Mouse (Mus musculus): ENCODE measurements at regions not wholly inside any gene's neighbourhood (a gene's known extent, or its start where the extent isn't known, plus 50 kb on each side); places are given as distances from the start of the nearest gene placed in this dataset.
"Not testable (repeated sequence)": the region's sequence is repeated elsewhere in the genome, so short reads cannot be mapped to it uniquely, and the experiment has no call there.

DNA sequence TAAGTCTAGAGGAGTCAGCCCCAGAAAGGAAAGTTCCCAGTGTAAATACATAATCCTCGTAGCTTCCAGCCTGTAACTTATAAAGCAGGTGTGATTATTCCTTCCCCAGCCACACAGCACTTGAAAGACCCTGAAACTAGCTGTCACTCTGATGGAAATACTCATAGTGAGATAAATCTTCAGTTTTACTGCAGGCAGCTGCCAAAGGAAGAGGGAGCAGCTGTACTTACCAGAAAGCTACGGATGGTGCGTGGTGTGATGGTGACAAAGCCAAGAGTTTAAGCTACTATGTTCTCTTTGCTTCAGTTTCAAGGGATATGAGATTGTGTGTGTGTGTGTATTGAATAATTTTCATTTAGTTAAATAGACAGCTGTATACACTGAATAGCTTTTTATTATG, 1007.1 kb downstream of the Robo2 start:
- DNase-seq, result peak in 1 of 2 experiments; percentile 6

DNA sequence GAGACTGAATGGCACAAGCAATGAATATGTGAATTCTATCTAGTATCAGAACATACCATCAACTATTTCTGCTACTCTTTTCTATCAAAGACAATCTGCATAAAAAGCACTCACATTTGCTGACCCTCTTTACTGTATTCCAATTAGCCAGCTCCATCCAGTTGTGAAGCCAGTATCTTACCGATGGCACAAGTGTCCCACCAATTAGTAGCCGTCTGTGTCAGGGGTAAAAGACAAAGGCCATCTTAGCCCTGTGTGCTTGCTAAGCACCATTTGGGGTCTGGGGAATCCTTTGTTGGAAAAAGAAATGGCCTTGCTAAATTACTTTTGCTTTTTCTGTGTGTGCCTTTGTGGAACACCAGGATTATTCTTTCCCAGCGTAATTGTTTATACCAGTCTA, 1007.5 kb downstream of the Robo2 start:
- no peak for DNase-seq

DNA sequence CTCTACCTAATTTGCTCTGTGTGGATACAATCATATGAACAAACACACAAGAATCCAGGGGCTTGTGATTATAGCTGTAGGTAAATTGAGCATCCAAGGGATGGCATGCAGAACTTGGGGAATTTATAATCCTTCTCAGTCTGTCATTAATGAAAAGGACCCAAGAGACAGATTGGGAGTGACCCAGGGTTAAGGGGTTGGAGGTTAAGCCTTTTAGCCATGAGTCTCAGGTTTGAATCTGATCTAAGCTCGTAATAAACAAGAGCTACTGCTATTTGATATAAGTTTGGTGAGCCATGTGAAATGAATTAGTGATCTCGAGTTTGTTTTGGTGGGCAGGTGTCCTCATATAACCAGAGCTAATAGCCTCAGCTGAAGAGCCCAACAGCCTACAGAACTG, 1032.6 kb downstream of the Robo2 start:
- no peak for DNase-seq

- DNase-seq, result no peak
Observed at GRCm38 (mm10) chr16:73374608-73375165, 1036.9 kb downstream of the Robo2 start.

GRCm38 (mm10) chr16:73368607-73369233, 1042.9 kb downstream of the Robo2 start:
- no peak for DNase-seq

GRCm38 (mm10) chr16:73367926-73368325, 1043.7 kb downstream of the Robo2 start:
- DNase-seq, result no peak

DNA sequence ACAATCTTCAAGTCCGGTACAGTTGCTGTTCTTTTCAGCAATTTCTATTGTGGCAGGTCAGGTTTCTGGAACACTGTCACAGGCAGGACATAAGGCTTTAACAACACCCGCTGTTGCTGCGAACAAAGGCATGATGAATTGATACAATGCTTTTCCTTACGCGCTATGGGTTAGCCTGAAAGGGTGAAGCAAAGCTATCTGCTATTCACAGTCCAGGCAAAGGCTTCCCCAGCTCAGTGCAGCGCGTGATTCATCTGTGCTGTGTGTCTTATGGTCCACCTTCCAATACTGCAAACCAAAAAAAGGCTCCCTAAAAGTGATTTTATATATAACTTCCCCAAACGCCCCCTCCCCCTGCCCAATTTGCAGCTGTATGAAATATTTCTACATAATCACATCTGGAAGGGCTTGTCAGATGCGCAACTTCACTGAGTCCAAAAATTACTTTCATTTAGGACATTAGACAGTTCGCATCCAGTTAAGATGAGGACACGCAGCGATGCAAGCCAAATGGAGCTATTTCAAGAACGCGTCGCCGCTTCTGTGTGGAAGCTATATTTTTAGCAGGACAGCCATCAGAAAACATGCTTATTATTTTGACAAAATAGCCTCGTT, 1044.3 kb downstream of the Robo2 start:
- DNase-seq, result no peak

DNA sequence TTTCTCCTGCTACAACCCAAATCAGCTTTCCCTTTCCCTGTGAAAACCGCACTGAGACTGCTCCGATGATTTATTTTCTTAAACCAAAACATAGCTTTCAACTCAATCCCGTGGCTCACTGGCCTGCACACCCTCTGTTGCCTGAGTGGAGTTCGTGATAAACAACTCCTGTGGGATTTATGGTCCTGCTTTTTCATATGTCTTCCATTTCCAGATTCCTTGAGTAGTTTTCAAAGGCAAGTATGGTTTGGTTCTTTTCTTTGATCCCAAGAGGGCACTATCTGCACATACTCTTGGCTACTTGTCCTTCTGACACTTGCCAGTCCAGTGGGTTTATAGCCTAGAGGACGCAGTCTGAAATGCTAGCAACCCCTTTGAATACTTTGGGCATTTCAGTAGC, 1042.6 kb downstream of the Robo1 start:
- DNase-seq, result peak; percentile 11 to 27

- DNase-seq, result no peak
Observed at GRCm38 (mm10) chr16:73343941-73344340, 1035.8 kb downstream of the Robo1 start.

GRCm38 (mm10) chr16:73343531-73343930, 1035.4 kb downstream of the Robo1 start:
- peak; percentile 18 to 33 for DNase-seq

- DNase-seq, result no peak
Observed at GRCm38 (mm10) chr16:73317644-73318043, 1009.5 kb downstream of the Robo1 start.

DNA sequence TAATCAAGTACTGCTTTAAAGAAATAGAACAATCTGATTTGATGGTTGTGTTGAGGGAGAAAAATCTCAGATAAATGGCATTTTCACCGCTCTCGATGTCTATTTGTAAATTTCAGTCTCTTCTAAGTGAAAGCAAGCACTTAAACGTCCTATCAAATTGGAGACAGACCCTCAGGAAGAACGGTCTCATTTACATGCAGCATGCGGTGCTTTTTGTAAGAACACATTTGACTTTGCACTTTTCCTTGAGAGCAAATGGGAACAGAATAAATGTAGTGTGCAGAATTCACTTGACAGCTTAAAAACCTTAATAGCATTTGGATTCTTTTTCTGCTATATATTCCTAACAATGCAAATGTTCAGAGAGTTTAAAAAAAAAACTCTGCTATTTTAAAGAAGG, 1002.0 kb downstream of the Robo1 start:
- no peak for DNase-seq

DNA sequence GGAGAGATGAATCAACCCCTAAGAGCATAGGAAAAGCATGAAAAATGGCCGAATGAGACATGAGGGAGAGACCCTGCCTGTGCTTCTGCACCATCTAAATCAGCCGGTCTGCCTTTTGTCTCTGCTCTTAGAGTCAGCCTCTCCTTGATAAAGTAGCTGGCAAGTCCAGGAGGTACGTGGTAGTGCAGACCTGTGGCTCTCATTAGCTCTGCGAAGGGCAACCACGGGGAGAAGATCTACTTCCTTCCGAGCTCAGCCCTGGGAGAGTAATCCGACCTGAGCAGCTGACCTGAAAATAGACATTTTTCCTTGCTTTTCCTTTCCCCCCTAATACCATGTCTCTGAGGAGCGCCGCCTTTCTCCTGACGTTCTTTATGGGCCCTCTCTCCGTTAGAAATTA, 971.8 kb downstream of the Robo1 start:
- DNase-seq, result no peak

DNA sequence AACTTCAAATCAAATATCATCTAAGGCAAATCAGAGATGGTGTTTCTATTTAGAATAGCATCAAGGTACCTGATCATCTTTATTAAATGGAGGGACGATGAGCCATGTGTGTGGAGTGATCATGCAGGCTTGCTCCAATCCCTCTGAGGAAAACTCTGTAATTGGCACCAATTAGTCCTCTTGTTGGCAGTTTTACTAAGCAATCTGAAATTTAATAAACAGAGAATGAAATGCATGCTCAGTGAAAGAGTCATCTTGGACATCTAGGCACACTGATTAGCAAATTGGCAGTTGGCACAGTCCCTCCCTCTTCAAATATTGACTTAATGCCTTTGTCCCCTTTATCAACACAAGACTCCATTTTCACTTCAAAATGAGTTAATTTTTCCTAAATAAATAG, 951.6 kb downstream of the Robo1 start:
- peak in 1 of 2 experiments; percentile 6 for DNase-seq

DNA sequence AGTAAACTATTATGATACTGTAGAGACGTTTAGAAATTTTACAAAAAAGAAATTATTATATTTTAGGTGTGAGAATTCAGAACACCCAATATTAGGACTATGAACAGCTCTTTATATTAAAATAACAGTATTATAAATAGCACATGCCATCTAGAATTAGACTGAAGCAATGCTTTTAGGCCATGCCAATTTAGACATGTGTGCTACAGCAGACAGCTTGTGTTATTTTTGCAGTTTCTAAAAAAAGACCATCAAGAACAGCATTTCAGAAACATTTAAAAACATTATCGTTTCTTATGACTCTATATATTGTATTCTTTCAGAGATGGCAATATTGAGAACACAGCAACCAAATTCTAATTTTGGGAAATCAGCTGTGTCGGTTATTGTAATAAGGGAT, 951.2 kb downstream of the Robo1 start:
- DNase-seq, result no peak

- no peak for DNase-seq
Observed at GRCm38 (mm10) chr16:73245073-73245590, 937.0 kb downstream of the Robo1 start.

DNA sequence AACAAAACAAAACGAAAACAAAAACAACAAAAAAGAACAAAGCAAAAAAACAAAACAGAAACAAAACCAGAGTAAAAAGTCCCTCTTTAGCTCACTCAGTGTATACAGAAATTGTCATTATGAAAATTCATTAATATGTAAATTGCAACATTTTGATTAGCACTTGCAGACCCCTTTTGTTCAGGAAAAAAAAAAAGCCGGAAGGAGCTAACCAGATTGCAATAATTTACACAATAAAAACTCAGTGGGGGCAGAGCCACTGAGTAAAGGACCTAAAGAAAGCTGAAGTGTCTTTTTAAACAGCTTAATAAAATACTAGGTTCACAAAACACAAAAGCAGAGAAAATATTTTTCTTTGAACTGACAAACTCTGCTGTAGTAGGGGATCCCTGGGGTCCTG, 922.5 kb downstream of the Robo1 start:
- DNase-seq, result no peak

- no peak for DNase-seq
Observed at GRCm38 (mm10) chr16:73217555-73217954, 909.4 kb downstream of the Robo1 start.

GRCm38 (mm10) chr16:73203542-73203941, 895.4 kb downstream of the Robo1 start:
- DNase-seq, result peak; percentile 40 to 55

- no peak for DNase-seq
Observed at GRCm38 (mm10) chr16:73200991-73201390, 892.9 kb downstream of the Robo1 start.

- DNase-seq, result peak; percentile 5 to 12
Observed at GRCm38 (mm10) chr16:73182776-73183175, 874.7 kb downstream of the Robo1 start.

- DNase-seq, result peak; percentile 69 to 75
Observed at GRCm38 (mm10) chr16:73182258-73182657, 874.2 kb downstream of the Robo1 start.

DNA sequence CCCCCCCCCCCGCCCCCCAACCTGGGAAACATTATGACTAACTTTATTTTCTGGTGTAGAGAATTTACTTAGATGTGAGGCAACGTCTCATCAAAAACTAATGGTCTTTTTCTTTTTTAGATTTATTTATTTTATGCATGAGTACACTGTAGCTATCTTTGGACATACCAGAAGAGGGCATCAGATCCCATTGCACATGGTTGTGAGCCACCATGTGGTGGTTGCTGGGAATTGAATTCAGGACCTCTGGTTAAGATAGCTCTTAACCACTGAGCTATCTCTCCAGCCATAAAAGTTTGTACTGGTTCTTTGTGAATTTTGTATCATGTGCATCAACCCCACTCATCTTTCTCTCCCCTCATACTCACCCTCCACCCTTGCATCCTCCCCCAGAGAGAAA, 847.3 kb downstream of the Robo1 start:
- peak; percentile 5 to 14 for DNase-seq

GRCm38 (mm10) chr16:73127927-73128326, 819.8 kb downstream of the Robo1 start:
- DNase-seq, result not testable (repeated sequence)

All from cerebellum, postnatal 10 days (tissue).